Mouse (Mus musculus) liver, adult 2 months (tissue): Measurements from ENCODE around the gene Mtor. TPM values are rescaled to one million over a fixed set of nuclear protein-coding genes. Genes with fewer than 3 reads are reported as not detected.
A peak's percentile ranks its signal among the peaks of the same experiment; 100 is the strongest.

Experiments used
- DNase-seq: peaks from one replicate; pipeline ENCODE4 v3.0.0-alpha.2; 2011; ENCODE audit warnings: low read depth, low spot score; ENCODE audit errors: extremely low read depth
- H3K27ac ChIP-seq: fragments of 200-500 bp; replicated peaks from 2 replicates; pipeline ENCODE4 v1.5.1; 2012; ENCODE audit warnings: low read depth, mild to moderate bottlenecking, control low read depth, inconsistent platforms, low read length; ENCODE audit not compliant: insufficient read depth
- H3K27me3 ChIP-seq: fragments of 200-500 bp; 2 replicates; pipeline ENCODE4 v1.6.1; 2012; ENCODE audit warnings: mild to moderate bottlenecking, moderate library complexity, low read length, inconsistent platforms; ENCODE audit not compliant: control insufficient read depth, insufficient read depth
- H3K36me3 ChIP-seq: fragments of 200-500 bp; 2 replicates; pipeline ENCODE4 v1.6.1; 2012; ENCODE audit warnings: low read length, inconsistent platforms; ENCODE audit not compliant: control insufficient read depth, insufficient read depth
- H3K4me1 ChIP-seq: fragments of 200-500 bp; 2 replicates; pipeline ENCODE4 v1.6.1; 2011; ENCODE audit warnings: low read length; ENCODE audit not compliant: control insufficient read depth, insufficient read depth
- H3K4me3 ChIP-seq: fragments of 200-500 bp; 2 replicates; pipeline ENCODE4 v1.5.1; 2011; ENCODE audit warnings: low read depth, mild to moderate bottlenecking, control low read depth, low read length, moderate library complexity; ENCODE audit not compliant: insufficient read depth
- H3K79me2 ChIP-seq: fragments of 200-500 bp; 2 replicates; pipeline ENCODE4 v1.6.1; 2012; ENCODE audit warnings: inconsistent platforms, mild to moderate bottlenecking, low read length, moderate library complexity; ENCODE audit not compliant: control insufficient read depth, insufficient read depth
- H3K9ac ChIP-seq: fragments of 200-500 bp; 2 replicates; pipeline ENCODE4 v1.6.1; 2012; ENCODE audit warnings: low read depth, mild to moderate bottlenecking, control low read depth, inconsistent platforms, low read length
- CTCF ChIP-seq: fragments of 200-500 bp; IDR thresholded peaks from 2 replicates; pipeline ENCODE4 v1.5.1; 2011; ENCODE audit warnings: low read depth, low read length, control low read depth
- POLR2A ChIP-seq: fragments of 200-500 bp; IDR thresholded peaks from 2 replicates; pipeline ENCODE4 v1.6.1; 2011; ENCODE audit warnings: low read length, control low read depth; ENCODE audit not compliant: insufficient read depth; ENCODE audit errors: extremely low read depth
- WGBS: fragments of 180-500 bp; shearing (Covaris S2); methylation state at CpG from one replicate; pipeline ENCODE4 v1.1.7; 2018; 5-methylcytosine and 5-hydroxymethylcytosine counted together
- polyA plus RNA-seq: library from polyadenylated mRNA; depleted of rRNA; stranded (reverse); fragments of >200 nt; gene quantifications from 2 replicates; pipeline ENCODE4 v1.2.3, GENCODE M21; 2012
- total RNA-seq: library from RNA; depleted of rRNA; stranded (reverse); fragments of >200 nt; gene quantifications from 2 replicates; pipeline ENCODE4 v1.2.3, GENCODE M21; 2014

Mtor gene
- total and polyA plus RNA-seq, 2 experiments: 11.7 to 18.5 TPM

DNA sequence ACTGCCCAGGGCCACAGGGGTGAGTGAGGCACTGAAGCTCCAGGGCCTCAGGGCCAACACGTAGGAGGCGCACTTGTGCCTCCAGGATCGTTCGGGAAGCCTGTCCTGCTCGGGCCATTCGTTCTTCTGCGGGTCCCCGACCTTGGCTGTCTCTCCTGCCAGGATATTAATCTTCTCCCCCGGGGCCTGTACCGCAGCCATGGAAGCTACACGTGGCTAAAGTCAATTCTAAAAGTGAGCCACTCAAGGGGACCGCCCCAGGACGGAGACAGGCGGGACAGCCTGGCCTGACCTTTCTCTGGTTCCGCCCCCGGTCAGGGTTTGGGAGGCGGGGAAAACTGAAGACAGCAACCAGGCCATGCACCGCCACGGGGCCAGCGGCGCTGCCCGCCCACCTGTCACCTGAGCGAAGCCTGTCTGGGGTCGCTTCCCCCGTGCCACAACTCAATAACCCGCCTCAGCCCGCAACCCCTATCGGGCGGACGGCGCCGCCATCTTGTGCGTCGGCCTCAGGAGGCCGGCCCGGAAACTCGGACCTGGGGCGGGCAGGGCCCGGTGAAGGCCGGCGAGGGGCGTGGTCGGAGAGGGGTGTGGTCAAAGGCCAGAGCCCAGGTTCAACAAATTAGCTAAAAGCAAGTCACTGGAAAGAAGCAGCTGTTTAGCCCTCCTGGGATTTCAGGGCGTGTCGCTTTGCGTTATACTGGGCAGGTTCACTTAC lies 4.0 kb upstream of the Mtor start, which contains the start of gene Ubiad1:
Gene Ubiad1 (minus strand): TSS at position 522 of the 718 bp plus-strand sequence.
- H3K9ac ChIP-seq: peak within 1 kb of the TSS; percentile 93
- H3K4me1 ChIP-seq: peaks cover 16% of the 10 kb centered on the region
- H3K27me3 ChIP-seq: no peaks in the 10 kb centered on the region
- H3K36me3 ChIP-seq: no peaks in the 10 kb centered on the region
- peak; percentile 80 for DNase-seq
- peaks cover 9% of the 10 kb centered on the region; the same call in 1 of the 2 replicates for H3K79me2 ChIP-seq
- peak within 1 kb of the TSS; percentile 98 for H3K27ac ChIP-seq
- TF ChIP-seq POLR2A: peak; percentile 55; the same call in 1 of the 2 replicates
- 0 out of 2 replicates have a peak, but pooled peaks have one; percentile 18 for TF ChIP-seq CTCF
- H3K4me3 ChIP-seq: peak within 1 kb of the TSS; percentile 95
- under 1% methylated on average over 46 of the region's 46 CpGs for WGBS

DNA sequence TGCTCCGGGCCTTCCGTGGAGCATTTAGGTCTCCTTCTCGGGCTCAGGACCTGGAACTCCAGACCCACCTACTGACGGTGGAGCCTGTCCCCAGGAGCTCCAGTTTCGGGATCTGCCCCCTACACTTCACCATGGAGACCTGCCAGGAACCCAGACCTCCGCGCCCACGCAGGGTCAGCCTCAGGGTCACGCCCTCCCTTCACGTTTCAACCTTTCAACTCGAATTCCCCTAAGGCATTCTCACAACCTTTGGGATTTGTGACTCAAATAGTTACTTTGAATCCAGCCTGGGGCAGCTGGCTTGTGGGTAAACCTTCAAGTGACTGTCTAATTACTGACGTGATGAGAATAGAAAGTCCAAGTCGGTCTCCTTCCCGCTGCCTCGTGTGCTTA lies 438 bp downstream of the Mtor start:
- Histone ChIP-seq H3K27me3 (no peaks in the 10 kb centered on the region), H3K79me2 (peaks cover 15% of the 10 kb centered on the region; the same call in 1 of the 2 replicates), H3K36me3 (peaks cover 16% of the 10 kb centered on the region), H3K9ac (peak overlapping the region; percentile 91), H3K27ac (peak overlapping the region; percentile 44), H3K4me1 (peaks cover 9% of the 10 kb centered on the region), H3K4me3 (peak overlapping the region; percentile 87)
- peak; percentile 46 for DNase-seq
- under 1% methylated on average over 15 of the region's 15 CpGs for WGBS
- TF ChIP-seq CTCF (no peak), POLR2A (no peak)

DNA sequence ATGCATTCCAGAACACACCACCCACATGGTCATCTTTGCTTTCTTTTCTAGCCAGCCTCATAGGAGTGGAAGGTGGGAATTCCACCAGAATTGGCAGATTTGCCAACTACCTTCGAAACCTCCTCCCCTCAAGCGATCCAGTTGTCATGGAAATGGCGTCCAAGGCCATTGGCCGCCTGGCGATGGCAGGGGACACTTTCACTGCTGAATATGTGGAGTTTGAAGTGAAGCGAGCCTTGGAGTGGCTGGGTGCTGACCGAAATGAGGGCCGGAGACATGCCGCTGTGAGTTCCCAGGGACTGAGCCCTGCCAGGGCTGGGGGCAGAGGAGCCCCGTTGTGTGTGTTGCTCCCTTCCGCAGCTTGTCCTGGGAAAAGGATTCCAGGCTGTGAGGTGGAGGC lies 5.3 kb downstream of the Mtor start:
- H3K27me3 ChIP-seq: no peaks in the 10 kb centered on the region
- peaks cover 11% of the 10 kb centered on the region for H3K4me1 ChIP-seq
- H3K36me3 ChIP-seq: peaks cover 35% of the 10 kb centered on the region
- no peak overlapping the region for H3K9ac ChIP-seq
- H3K4me3 ChIP-seq: no peak overlapping the region
- WGBS: 95% methylated on average over 11 of the region's 11 CpGs
- TF ChIP-seq CTCF (no peak), POLR2A (no peak)
- no peak for DNase-seq
- H3K27ac ChIP-seq: no peak overlapping the region
- H3K79me2 ChIP-seq: peaks cover 9% of the 10 kb centered on the region; the same call in 1 of the 2 replicates

DNA sequence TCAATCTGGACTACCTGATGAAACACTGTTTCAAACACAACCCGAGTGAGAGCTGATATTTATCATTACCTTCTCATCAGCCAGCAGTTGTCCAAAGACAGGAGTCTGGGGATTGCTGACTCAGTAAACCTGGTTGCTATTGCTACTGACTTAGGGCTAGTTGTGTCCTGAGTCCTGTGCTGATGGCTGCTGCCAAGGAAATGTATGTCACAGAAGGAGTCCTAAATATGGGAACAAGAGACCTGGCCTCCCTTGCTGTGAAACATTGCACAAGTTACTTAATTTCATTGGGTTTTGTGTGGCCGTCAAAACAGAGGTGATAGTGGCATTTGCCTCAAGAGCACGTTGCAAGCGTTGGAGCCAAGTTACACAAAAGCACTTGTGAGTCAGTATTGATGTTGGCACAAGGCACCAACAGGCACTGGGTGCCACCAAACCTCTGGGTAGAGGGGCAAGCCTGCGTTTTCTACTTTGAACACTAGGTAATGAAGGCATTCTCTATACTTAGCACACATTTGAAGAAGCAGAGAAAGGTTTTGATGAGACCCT lies 7.1 kb downstream of the Mtor start:
- WGBS: 23% methylated on average over 5 of the region's 5 CpGs
- H3K36me3 ChIP-seq: peaks cover 40% of the 10 kb centered on the region
- H3K4me1 ChIP-seq: peaks cover 8% of the 10 kb centered on the region
- no peaks in the 10 kb centered on the region for H3K27me3 ChIP-seq
- TF ChIP-seq CTCF (no peak), POLR2A (no peak)
- H3K9ac ChIP-seq: no peak overlapping the region
- peak overlapping the region; percentile 71 for H3K27ac ChIP-seq
- H3K79me2 ChIP-seq: no peaks in the 10 kb centered on the region; the same call in 1 of the 2 replicates
- peak; percentile 98 for DNase-seq
- H3K4me3 ChIP-seq: no peak overlapping the region

DNA sequence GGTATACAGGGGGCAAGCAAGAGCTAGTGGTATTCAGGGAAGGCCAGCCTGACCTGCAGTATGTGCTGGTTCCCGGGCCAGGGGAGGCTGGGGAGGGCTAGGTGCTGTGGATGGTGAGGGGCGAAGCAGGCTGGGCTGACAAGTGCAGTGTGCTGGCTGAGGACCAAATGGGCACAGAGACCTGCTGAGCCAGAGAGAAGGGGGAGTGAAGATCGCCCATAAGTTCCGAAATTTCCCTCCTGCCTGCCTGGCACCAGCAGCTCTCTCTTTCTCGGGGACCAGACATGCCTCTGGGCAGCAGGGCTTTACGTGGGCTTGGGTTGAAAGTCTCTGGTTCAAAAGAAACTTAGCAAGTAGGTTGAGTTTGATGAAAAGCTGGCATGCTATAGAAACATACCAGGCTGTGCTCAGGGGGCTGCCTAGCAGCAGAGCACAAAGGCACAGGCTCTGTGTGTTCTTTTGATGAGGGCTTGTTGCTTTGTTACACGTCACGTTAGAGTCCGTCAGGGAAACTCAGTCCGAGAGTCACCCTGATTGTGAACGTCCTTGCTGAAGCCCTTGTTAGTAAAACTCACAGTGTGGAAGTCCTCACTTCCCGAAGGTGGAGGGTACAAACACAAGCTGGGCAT lies 12.4 kb downstream of the Mtor start:
- Histone ChIP-seq H3K4me3 (no peak overlapping the region), H3K9ac (no peak overlapping the region), H3K27ac (no peak overlapping the region), H3K4me1 (peaks cover 3% of the 10 kb centered on the region), H3K27me3 (no peaks in the 10 kb centered on the region), H3K36me3 (peaks cover 31% of the 10 kb centered on the region), H3K79me2 (no peaks in the 10 kb centered on the region)
- TF ChIP-seq CTCF (no peak), POLR2A (no peak)
- DNase-seq: no peak
- 96% methylated on average over 12 of the region's 12 CpGs for WGBS
